Mouse (Mus musculus) heart, embryonic 11.5 days (tissue): ENCODE results near the gene Trdmt1. TPM values are rescaled to one million over a fixed set of nuclear protein-coding genes. Genes with fewer than 3 reads are reported as not detected.
A peak's percentile ranks its signal among the peaks of the same experiment; 100 is the strongest.

Experiments used
- ATAC-seq: fragments of 200-750 bp; cut with Nextera tagmentation; replicated peaks from 2 replicates; pipeline ENCODE4 v1.8.0; 2017; ENCODE audit warnings: moderate library complexity; ENCODE audit not compliant: insufficient number of reproducible peaks, low FRiP score, low TSS enrichment
- H3K27ac ChIP-seq: fragments of 300-500 bp; sonication (generic); 2 replicates; pipeline ENCODE4 v1.5.1; 2014; ENCODE audit warnings: mild to moderate bottlenecking, low read depth, low read length
- H3K27me3 ChIP-seq: fragments of 300-500 bp; sonication (generic); 2 replicates; pipeline ENCODE4 v1.6.1; 2014; ENCODE audit warnings: mild to moderate bottlenecking, low read length, mixed read lengths; ENCODE audit not compliant: control insufficient read depth, insufficient read depth
- H3K36me3 ChIP-seq: fragments of 300-500 bp; sonication (generic); 2 replicates; pipeline ENCODE4 v1.6.1; 2014; ENCODE audit warnings: mild to moderate bottlenecking, low read length, moderate library complexity, mixed read lengths; ENCODE audit not compliant: control insufficient read depth, insufficient read depth
- H3K4me1 ChIP-seq: fragments of 300-500 bp; sonication (generic); 2 replicates; pipeline ENCODE4 v1.6.1; 2014; ENCODE audit warnings: low read length; ENCODE audit not compliant: control insufficient read depth, insufficient read depth
- H3K4me2 ChIP-seq: fragments of 300-500 bp; sonication (generic); 2 replicates; pipeline ENCODE4 v1.6.1; 2014; ENCODE audit warnings: mild to moderate bottlenecking, moderate library complexity
- H3K4me3 ChIP-seq: fragments of 300-500 bp; sonication (generic); 2 replicates; pipeline ENCODE4 v1.5.1; 2014; ENCODE audit warnings: low read depth, low read length
- H3K9ac ChIP-seq: fragments of 300-500 bp; sonication (generic); 2 replicates; pipeline ENCODE4 v1.6.1; 2014; ENCODE audit warnings: mild to moderate bottlenecking, low read depth, low read length, moderate library complexity
- H3K9me3 ChIP-seq: fragments of 300-500 bp; sonication (generic); replicated peaks from 2 replicates; pipeline ENCODE4 v1.6.1; 2016; ENCODE audit warnings: low read length; ENCODE audit not compliant: control insufficient read depth
- WGBS: fragments of 180-500 bp; shearing (Covaris S2); extraction: QIAGEN DNeasy Blood & Tissue Kit; methylation state at CpG from one replicate; pipeline ENCODE4 v1.1.7; 2014; ENCODE audit not compliant: insufficient replicate concordance; 5-methylcytosine and 5-hydroxymethylcytosine counted together
- polyA plus RNA-seq: library from polyadenylated mRNA; unstranded; fragments of >200 nt; fragmentation: Nextera tagmentation; extraction: Ambion mirVana; gene quantifications from 2 replicates; pipeline ENCODE4 v1.2.1, GENCODE M21; 2014

Trdmt1 gene
- polyA plus RNA-seq, 1 experiment from 2014 or later: 8.2 TPM

GRCm38 (mm10) chr2:13575926-13576325, 31.5 kb upstream of the Trdmt1 start:
- Histone ChIP-seq H3K36me3 (peaks cover 22% of the 10 kb centered on the region), H3K9me3 (no peaks in the 10 kb centered on the region), H3K27me3 (no peaks in the 10 kb centered on the region), H3K27ac (peak overlapping the region; percentile 98), H3K4me3 (peak overlapping the region; percentile 94), H3K9ac (peak overlapping the region; percentile 95), H3K4me2 (peak overlapping the region; percentile 77), H3K4me1 (peaks cover 14% of the 10 kb centered on the region)
- 36% methylated on average over 6 of the region's 6 CpGs for WGBS
- no peak for ATAC-seq

- Histone ChIP-seq H3K9me3 (no peaks in the 10 kb centered on the region), H3K4me1 (peaks cover 14% of the 10 kb centered on the region), H3K4me3 (peak overlapping the region; percentile 94), H3K27me3 (no peaks in the 10 kb centered on the region), H3K27ac (peak overlapping the region; percentile 98), H3K36me3 (peaks cover 21% of the 10 kb centered on the region), H3K4me2 (peak overlapping the region; percentile 77), H3K9ac (peak overlapping the region; percentile 95)
- ATAC-seq: no peak
- WGBS: 0% methylated on average over 13 of the region's 13 CpGs
Observed at GRCm38 (mm10) chr2:13575287-13575801, 30.9 kb upstream of the Trdmt1 start.

GRCm38 (mm10) chr2:13574801-13575150, 30.3 kb upstream of the Trdmt1 start:
- Histone ChIP-seq H3K27ac (peak overlapping the region; percentile 98), H3K27me3 (no peaks in the 10 kb centered on the region), H3K9ac (peak overlapping the region; percentile 95), H3K4me2 (peak overlapping the region; percentile 77), H3K4me3 (peak overlapping the region; percentile 94), H3K4me1 (peaks cover 14% of the 10 kb centered on the region), H3K36me3 (peaks cover 15% of the 10 kb centered on the region), H3K9me3 (no peaks in the 10 kb centered on the region)
- 0 out of 2 replicates have a peak, but pooled peaks have one; percentile 40 for ATAC-seq
- under 1% methylated on average over 21 of the region's 21 CpGs for WGBS

- Histone ChIP-seq H3K9ac (peak overlapping the region; percentile 95), H3K4me1 (peaks cover 14% of the 10 kb centered on the region), H3K36me3 (peaks cover 10% of the 10 kb centered on the region), H3K4me2 (peak overlapping the region; percentile 77), H3K27me3 (no peaks in the 10 kb centered on the region), H3K4me3 (peak overlapping the region; percentile 94), H3K27ac (peak overlapping the region; percentile 98), H3K9me3 (no peaks in the 10 kb centered on the region)
- peak; percentile 86 for ATAC-seq
- under 1% methylated on average over 46 of the region's 46 CpGs for WGBS
Observed at GRCm38 (mm10) chr2:13574066-13574800, 29.8 kb upstream of the Trdmt1 start.

GRCm38 (mm10) chr2:13573408-13574065, 29.1 kb upstream of the Trdmt1 start, which contains the start of gene Vim:
Vim (plus strand) TSS chr2:13573927.
- peaks cover 6% of the 10 kb centered on the region for H3K36me3 ChIP-seq
- H3K27me3 ChIP-seq: no peaks in the 10 kb centered on the region
- 1% methylated on average over 26 of the region's 26 CpGs for WGBS
- H3K4me2 ChIP-seq: peak within 1 kb of the TSS; percentile 77
- H3K27ac ChIP-seq: peak within 1 kb of the TSS; percentile 98
- peak; percentile 90 for ATAC-seq
- no peaks in the 10 kb centered on the region for H3K9me3 ChIP-seq
- H3K9ac ChIP-seq: peak within 1 kb of the TSS; percentile 95
- peak within 1 kb of the TSS; percentile 94 for H3K4me3 ChIP-seq
- peaks cover 14% of the 10 kb centered on the region for H3K4me1 ChIP-seq

GRCm38 (mm10) chr2:13572647-13573407, 28.4 kb upstream of the Trdmt1 start:
- no peaks in the 10 kb centered on the region for H3K9me3 ChIP-seq
- H3K4me3 ChIP-seq: peak overlapping the region; percentile 94
- H3K9ac ChIP-seq: peak overlapping the region; percentile 95
- 8% methylated on average over 12 of the region's 12 CpGs for WGBS
- H3K27me3 ChIP-seq: no peaks in the 10 kb centered on the region
- peak overlapping the region; percentile 77 for H3K4me2 ChIP-seq
- H3K4me1 ChIP-seq: peaks cover 14% of the 10 kb centered on the region
- H3K27ac ChIP-seq: peak overlapping the region; percentile 98
- H3K36me3 ChIP-seq: peaks cover 5% of the 10 kb centered on the region
- no peak for ATAC-seq

GRCm38 (mm10) chr2:13572101-13572553, 27.7 kb upstream of the Trdmt1 start:
- Histone ChIP-seq H3K9ac (peak overlapping the region; percentile 95), H3K4me3 (no peak overlapping the region)
- WGBS: 23% methylated on average over 4 of the region's 4 CpGs

GRCm38 (mm10) chr2:13570122-13570521, 25.7 kb upstream of the Trdmt1 start:
- WGBS: 59% methylated on average over 2 of the region's 2 CpGs
- Histone ChIP-seq H3K9ac (no peak overlapping the region), H3K36me3 (no peaks in the 10 kb centered on the region), H3K27me3 (no peaks in the 10 kb centered on the region), H3K4me2 (no peak overlapping the region), H3K9me3 (no peaks in the 10 kb centered on the region), H3K4me1 (peaks cover 11% of the 10 kb centered on the region), H3K27ac (no peak overlapping the region), H3K4me3 (no peak overlapping the region)
- no peak for ATAC-seq

More at GRCm38 (mm10) chr2:13572101-13572553, 27.7 kb upstream of the Trdmt1 start:
- H3K9me3 ChIP-seq: no peaks in the 10 kb centered on the region
- ATAC-seq: no peak
- H3K4me1 ChIP-seq: peaks cover 14% of the 10 kb centered on the region
- no peaks in the 10 kb centered on the region for H3K27me3 ChIP-seq
- H3K4me2 ChIP-seq: peak overlapping the region; percentile 77
- peak overlapping the region; percentile 98 for H3K27ac ChIP-seq
- peaks cover 1% of the 10 kb centered on the region for H3K36me3 ChIP-seq
